Mouse (Mus musculus) brown adipose tissue, adult 24 weeks (tissue): ENCODE results near the gene Ankrd33. TPM values are rescaled to one million over a fixed set of nuclear protein-coding genes. Genes with fewer than 3 reads are reported as not detected.

ENCODE experiments used
- H3K27ac ChIP-seq: fragments of 200-500 bp; replicated peaks from 2 replicates; pipeline ENCODE4 v1.5.1; 2012; ENCODE audit warnings: low read depth, mild to moderate bottlenecking, low read length
- H3K4me1 ChIP-seq: fragments of 200-500 bp; 2 replicates; pipeline ENCODE4 v1.6.1; 2012; ENCODE audit warnings: low read length, mixed read lengths; ENCODE audit not compliant: control insufficient read depth, insufficient read depth, insufficient read length
- H3K4me3 ChIP-seq: fragments of 200-500 bp; 2 replicates; pipeline ENCODE4 v1.5.1; 2012; ENCODE audit warnings: low read depth, mild to moderate bottlenecking, low read length, moderate library complexity; ENCODE audit not compliant: insufficient read depth
- polyA plus RNA-seq: library from polyadenylated mRNA; stranded (reverse); fragments of >200 nt; gene quantifications from 2 replicates; pipeline ENCODE4 v1.2.4, GENCODE M21; 2012; ENCODE audit not compliant: missing spikeins, insufficient read depth, insufficient read length

Gene Ankrd33
- polyA plus RNA-seq, 1 experiment, result not detected

DNA sequence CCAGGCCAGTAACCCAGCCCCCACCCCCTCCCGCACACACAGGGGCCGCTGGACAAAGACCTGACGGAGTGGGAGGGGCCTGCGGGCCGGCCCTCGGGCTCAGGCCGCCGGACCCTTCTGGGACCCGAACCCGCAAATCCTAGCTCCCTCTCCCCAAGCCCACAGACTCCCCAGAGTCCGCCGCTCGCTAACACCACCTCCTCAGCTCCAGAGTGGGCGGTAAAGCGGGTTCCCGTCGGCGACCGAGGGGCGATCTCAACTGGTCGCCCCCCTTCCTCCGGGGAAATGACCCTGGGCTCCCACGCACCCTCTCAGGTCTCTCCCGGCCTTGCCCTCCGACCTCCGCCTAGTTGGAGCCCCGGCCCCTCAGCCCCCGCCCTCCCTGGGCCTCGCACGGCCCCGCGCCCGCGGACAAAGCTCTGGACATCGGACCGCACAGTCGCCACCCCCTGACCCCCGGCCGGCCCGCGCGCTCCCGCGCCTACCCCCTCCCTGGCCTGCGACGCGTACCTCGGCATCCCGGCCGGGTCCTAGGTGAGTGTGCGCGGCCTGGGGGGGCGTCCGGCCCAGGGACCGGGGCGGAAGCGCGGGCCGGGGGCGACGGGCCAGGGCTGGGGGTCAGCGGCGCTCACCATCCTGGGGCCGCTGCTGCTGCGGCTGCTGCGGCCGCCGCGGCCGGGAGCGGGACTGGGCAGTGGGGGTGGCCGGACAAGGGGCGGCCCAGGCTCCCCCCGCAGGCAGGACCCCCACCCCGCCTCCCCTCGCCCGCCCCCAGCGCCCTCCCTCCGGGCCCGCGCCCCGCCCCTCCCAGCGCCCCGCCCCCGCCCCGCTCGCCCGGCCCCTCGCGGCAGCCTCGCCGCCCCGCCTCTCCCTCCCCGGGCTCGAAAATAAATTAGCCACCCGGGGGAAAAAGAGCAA is 37.5 kb upstream of the Ankrd33 start, which contains the start of gene Fignl2:
Fignl2 (minus strand) TSS at position 755 of the 918 bp plus-strand sequence.
- Histone ChIP-seq H3K4me1 (peaks cover 42% of the 10 kb centered on the region), H3K4me3 (peak within 1 kb of the TSS; percentile 97), H3K27ac (peak within 1 kb of the TSS; percentile 70)

DNA sequence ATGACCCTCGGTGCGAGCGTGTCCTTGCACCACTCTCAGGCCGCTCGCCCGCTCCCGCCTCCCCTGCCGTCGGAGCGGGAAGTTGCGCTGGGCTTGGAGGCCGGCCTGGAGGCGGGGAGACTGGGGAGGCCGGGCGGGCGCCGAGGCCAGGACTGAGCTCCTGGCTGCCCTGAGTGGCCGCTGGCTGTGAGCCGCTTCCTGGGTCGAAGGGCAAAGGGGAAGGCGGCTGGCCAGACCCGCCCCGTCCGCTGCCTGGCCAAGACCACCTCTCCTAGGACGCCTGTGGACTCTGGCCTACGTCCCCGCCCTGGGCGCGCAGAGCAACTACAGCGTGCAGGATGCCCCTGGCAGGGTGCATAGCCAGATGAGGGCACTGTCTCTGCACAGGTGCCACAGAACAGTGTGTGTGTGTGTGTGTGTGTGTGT is 36.8 kb upstream of the Ankrd33 start:
- H3K27ac ChIP-seq, result peak overlapping the region; percentile 59
- peak overlapping the region; percentile 55 for H3K4me3 ChIP-seq
- H3K4me1 ChIP-seq, result peaks cover 37% of the 10 kb centered on the region

DNA sequence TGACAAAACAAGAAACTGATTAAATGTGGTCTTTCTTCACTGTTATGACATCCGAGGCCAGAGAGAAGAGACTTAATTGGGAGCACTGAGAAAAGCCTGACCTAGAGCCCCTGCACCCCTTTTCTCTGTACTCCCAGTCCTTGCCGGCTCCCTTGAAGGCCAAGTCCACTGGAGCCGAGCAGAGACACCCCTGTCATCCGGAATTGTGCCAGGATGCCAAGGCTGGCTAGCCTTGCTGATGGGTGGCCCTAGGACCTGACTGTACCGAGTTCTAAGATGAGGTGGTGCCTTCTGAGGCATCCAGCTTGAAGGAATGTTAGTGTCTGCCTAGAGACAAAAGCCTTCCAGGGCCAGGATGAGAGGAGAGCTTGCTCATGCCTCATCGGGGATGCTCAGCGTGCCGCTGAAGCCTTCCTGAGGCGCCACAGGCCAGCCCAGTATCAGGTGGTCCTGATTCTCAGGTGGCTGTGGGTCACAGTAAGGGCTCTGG is 35.5 kb upstream of the Ankrd33 start:
- Histone ChIP-seq H3K4me3 (no peak overlapping the region), H3K4me1 (peaks cover 34% of the 10 kb centered on the region), H3K27ac (no peak overlapping the region)

DNA sequence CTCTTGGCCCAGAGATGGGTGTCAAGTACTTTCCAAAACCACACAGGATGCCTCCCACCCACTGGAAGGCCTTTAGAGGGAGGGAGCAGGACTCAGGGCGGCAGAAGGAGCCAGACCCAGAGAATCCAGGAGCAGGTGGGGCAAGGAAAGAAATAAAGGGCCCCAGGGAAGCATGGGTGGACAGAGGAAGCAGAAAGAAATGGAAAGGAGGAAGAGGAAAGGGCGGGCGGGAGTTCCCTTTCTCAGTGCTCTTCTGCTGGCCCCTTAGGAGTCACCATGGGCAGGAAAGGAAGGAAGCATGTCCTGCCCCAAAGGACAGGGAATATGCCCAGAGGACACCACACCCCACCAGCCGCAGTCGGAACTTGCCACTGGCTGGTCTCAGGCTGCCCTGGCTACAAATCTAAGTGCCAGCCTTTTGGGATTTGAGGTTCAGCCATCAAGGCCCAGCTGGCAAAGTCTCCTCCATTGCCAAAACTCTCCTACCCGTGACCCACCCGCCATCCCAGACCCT is 34.5 kb upstream of the Ankrd33 start:
- Histone ChIP-seq H3K4me1 (peaks cover 34% of the 10 kb centered on the region), H3K4me3 (no peak overlapping the region), H3K27ac (peak overlapping the region; percentile 42)

DNA sequence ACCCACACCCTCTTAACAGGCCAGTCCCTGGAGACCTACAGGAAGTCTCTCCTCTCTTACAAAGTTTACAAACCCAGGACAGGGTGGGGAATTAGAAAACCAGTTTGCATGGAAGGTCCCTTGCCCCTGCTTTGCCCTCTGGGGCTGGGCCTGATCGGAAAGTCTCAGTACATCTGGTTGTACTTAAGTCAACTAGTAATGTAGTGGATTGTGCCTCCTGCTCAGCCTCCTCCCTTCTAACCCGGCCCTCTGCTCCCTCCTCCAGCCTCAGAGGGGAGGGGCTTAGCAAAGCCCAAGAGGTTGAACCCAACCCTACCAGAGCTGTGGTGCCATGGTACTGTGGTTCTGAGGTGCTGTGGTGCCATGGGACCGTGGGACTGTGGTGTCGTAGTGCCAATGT is 33.3 kb upstream of the Ankrd33 start:
- Histone ChIP-seq H3K4me3 (no peak overlapping the region), H3K4me1 (peaks cover 38% of the 10 kb centered on the region), H3K27ac (peak overlapping the region; percentile 49)

DNA sequence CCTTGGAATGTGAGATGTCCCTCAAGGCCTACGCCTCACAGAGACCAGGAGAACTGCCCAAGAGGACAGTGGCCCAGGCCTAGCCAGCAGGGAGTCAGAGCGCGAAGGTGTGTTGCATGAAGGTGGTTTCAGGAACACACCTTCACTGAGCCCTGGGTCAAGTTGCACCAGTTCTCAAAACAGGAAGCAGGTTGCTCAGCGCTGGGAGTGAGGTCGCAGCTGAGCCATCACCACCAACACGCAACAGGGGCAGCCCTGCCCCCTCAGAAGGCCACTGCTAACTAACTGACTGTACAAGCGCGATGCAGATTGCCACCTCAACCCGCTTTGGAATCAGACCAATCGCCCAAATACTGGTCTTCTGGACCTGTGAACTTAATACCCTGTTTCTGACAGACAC is 31.1 kb upstream of the Ankrd33 start:
- Histone ChIP-seq H3K4me3 (no peak overlapping the region), H3K27ac (no peak overlapping the region), H3K4me1 (peaks cover 32% of the 10 kb centered on the region)

DNA sequence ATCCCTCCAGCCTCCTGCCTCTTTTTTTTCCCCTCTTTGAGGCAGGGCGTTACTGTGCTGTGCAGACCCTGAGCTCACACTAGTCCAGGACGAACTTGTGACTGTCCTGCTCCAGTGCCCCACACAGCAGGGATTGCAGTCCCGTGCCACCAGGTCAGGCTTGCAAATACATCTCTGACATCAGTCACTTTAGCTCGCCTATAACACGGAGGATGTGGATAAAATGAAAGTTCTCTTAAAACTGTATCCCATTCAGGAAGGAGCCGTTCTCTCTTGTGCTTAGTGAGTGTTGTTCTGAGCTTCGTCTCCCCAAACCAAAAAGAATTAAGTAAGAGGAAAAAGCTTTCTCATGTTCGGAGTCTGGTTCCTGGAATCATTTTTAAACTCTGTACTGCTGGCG is 29.1 kb upstream of the Ankrd33 start:
- H3K4me1 ChIP-seq, result peaks cover 17% of the 10 kb centered on the region
- H3K4me3 ChIP-seq, result no peak overlapping the region
- H3K27ac ChIP-seq, result 0 out of 2 replicates have a peak overlapping the region, but pooled peaks have one; percentile 5

DNA sequence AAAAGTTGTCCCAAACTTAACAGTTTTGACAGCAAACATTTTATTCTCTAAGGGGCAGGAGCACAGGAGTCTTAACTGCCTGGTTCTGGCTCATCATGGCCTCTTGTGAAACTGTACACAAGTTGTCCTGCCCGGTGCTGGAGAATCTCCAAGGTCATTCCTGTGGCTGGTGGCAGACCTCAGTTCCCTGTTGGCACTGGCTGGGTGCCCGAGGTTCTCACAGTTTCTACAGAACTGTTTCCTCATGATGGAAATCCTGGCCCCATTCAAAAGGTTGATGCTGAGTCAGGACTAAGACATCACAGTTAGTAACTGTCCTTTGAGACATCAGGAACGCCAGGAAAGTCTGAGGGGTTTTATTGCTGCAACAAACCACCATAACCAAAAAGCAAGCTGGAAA is 28.6 kb upstream of the Ankrd33 start:
- Histone ChIP-seq H3K4me3 (no peak overlapping the region), H3K27ac (no peak overlapping the region), H3K4me1 (peaks cover 17% of the 10 kb centered on the region)

DNA sequence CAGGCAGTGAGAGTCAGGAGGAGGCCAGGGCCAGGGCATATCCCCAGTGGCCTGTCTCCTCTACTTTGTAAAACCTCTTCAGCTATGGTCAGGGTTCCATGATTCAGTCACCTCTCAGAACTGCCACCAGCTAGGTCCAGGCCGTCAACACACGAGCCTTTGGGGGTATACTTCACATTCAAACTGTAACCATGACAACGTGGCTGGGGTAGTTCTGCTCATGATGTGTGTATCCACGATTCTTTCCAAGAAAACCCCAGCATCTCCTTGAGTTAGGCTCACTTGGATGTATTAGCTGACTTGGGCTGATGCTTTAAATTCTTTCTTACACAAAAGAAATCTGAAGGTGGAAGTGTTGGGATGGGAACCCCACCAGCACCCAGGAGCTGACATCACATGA is 27.3 kb upstream of the Ankrd33 start:
- Histone ChIP-seq H3K27ac (no peak overlapping the region), H3K4me3 (no peak overlapping the region), H3K4me1 (peaks cover 23% of the 10 kb centered on the region)

DNA sequence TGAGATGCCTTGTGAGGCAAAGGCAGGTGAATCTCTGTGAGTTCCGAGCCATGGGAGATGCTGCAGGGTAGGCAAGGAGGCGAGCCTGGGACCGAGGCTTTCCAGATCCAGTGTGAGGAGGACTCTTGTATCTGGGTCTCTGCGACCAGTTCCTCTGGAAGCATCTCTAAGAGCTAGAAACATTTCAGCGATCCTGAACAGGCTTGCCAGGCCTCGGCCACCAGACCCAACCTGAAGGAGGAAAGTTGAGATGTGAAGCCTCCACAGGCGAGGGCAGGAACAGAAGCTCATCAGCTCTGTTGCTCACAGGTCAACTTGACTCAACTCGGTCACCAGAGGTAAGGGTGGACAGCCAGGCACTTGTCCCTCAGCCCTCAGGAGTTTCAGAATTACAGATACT is 24.0 kb upstream of the Ankrd33 start:
- Histone ChIP-seq H3K4me1 (peaks cover 20% of the 10 kb centered on the region), H3K27ac (no peak overlapping the region), H3K4me3 (no peak overlapping the region)

DNA sequence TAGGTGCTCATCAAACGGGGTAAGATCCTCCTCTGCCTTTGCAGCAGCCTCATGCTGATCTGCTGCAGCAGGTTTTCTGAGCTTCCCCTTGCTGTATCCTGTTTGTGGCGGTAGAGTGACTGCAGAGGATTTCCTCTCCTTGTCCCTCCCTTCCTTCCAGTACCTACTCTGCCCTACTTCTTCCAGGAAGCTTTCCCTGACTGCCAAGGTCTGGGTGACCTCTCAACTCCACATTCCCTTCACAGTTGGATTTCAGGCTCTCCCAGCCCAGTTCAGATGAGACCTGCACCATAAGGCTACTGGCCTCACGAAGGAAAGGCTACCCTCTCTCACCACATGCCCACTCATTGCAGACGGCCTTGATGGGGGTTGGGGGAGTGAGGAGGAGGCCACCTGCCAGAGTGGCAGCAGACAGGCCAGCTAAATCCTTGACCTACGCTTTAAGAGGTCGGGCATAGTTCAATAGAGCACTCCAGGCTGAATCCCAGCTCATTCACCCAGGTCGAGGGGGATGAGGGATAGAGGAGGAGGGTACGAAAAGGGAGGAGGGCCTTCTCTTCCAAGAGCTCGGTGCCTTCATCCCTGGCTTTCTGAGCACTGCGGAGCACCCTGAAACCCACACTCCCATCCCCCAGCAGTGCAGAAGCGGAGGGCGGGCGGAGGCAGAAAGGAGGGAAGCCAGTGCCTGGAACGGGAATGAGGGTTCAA is 23.3 kb upstream of the Ankrd33 start:
- Histone ChIP-seq H3K4me1 (peaks cover 23% of the 10 kb centered on the region), H3K27ac (peak overlapping the region; percentile 52), H3K4me3 (no peak overlapping the region)

DNA sequence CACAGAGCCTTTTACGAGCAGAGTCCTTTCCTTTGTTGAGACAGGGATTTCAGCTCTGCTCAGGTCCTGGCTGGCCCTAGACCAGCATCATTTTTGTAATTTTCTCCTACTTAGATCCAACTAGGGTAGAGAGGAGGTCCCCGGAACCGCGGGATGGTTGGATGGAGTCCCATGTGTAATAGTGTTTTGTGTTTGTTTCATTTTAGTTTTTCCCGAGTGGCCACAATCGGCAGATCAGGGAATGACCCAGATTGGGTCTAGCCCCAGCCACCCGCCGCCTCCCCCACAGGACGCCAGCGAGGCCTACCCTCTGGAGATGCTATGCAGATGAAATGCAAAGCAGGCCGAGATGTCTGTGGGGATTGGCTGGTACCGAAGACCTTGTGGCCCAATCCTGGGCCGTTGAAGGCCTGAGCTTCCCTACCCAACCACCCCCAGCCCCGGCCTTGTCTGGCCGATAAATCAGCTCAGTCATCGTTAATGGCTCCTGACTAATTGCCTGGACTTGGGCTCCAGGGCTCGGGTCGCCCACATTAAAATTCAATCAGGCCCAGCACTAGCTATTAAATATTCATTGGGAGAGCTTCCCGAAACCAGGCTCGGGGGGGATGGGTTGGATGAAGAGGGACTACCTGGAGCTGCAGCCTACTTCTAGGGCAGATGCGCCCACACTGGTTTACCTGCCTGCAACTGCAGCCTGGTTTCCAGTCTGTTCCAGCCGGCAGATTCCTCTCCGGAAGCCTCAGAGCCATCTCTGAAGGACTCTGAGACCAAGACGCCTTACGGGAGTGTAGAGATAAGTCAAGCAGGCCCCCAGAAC is 22.5 kb upstream of the Ankrd33 start:
- Histone ChIP-seq H3K27ac (peak overlapping the region; percentile 52), H3K4me3 (peak overlapping the region; percentile 17; the same call in 1 of the 2 replicates), H3K4me1 (peaks cover 26% of the 10 kb centered on the region)

DNA sequence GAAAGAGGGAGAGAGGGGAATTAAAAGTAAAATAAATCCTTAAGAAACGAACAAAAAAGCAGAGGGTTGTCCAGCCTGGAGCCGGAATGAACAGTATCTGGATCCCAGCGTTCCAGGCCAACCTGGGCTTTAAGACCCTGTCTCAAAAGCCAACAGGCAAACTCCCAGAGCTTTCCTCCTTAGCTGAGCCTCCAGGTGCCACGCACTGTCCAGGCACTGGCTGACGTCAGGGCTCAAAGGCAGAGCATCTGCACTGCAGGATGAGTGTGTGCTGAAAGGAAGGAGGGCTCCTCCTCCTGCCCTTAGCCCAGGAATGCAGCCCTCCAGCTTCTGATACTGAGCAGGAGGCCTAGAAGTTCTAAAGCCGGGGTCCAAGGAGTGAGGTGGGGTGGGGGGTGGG is 21.6 kb upstream of the Ankrd33 start:
- Histone ChIP-seq H3K4me1 (peaks cover 28% of the 10 kb centered on the region), H3K4me3 (no peak overlapping the region), H3K27ac (no peak overlapping the region)

DNA sequence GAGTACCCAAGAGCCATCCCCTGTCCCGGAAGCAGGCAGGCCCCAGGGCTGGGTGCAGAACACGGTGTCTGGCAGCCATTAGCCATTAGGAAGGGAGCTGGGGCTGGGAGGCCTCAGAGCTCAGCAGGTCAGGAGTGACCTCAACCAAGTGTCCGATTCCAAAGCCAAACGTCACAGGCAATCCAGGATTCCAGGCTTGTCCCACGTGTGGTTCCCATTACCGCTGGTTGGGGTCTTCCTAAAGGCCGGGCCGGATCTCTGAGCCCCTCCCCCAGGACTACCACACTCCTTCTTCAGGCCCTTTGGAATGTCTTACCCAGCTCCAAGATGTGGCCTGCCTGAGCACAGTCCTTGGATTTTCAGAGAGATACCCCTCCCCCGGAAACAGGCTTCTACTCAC is 20.6 kb upstream of the Ankrd33 start:
- Histone ChIP-seq H3K4me1 (peaks cover 28% of the 10 kb centered on the region), H3K27ac (no peak overlapping the region), H3K4me3 (no peak overlapping the region)
